Mouse (Mus musculus): ENCODE data around the gene Fmnl2. TPM values are rescaled to one million over a fixed set of nuclear protein-coding genes. Genes with fewer than 3 reads are reported as not detected.

Fmnl2 gene
- total RNA-seq, 1 experiment = 13.6 TPM

GRCm38 (mm10) chr2:53029716-53030431, 172.2 kb downstream of the Fmnl2 start:
- H3K4me1 ChIP-seq (ENCODE audit: control insufficient read depth in 2 of 2, insufficient read depth in 2 of 2, low read length in 2 of 2, poor library complexity in 1 of 2) = peaks cover 0 to 4% of the 10 kb centered on the region in 2 experiments; a peak in 1 of 4 replicates
- H3K4me3 ChIP-seq (ENCODE audit: insufficient read depth in 1 of 2, low read depth in 1 of 2, low read length in 2 of 2, poor library complexity in 1 of 2, severe bottlenecking in 1 of 2) = no peak overlapping the region
- TF ChIP-seq CHD2 (IDR thresholded peaks at IDR 0.05; ENCODE audit: low read depth, low read length) (no peak), MAFK (IDR thresholded peaks at IDR 0.05; ENCODE audit: insufficient read depth, low read depth, low read length) (no peak), ZNF384 (IDR thresholded peaks at IDR 0.05; ENCODE audit: low read depth, low read length) (0 out of 2 replicates have a peak, but pooled peaks have one; percentile 28), ZC3H11A (IDR thresholded peaks at IDR 0.05; ENCODE audit: borderline replicate concordance, low read depth, low read length) (no peak)
- in situ Hi-C loops (cut with MboI; ENCODE audit: low sequenced_read_pairs in 2 of 2, unreplicated experiment in 2 of 2) = no loop called here
- H3K9ac ChIP-seq (ENCODE audit: insufficient read depth, low read depth, low read length, poor library complexity, severe bottlenecking) = no peak overlapping the region
- no peaks in the 10 kb centered on the region for H3K36me3 ChIP-seq (ENCODE audit: control insufficient read depth, insufficient read depth, low read length, poor library complexity, severe bottlenecking)
- 0 out of 2 replicates have a peak overlapping the region, but pooled peaks have one; percentile 53 for H3K27ac ChIP-seq (ENCODE audit: insufficient read depth, low read depth, low read length, poor library complexity, severe bottlenecking)
- no peak for DNase-seq (ENCODE audit: low read depth, low spot score)
- H3K9me3 ChIP-seq (ENCODE audit: control insufficient read depth, insufficient read depth, low read depth, low read length) = no peaks in the 10 kb centered on the region

- in situ Hi-C loops (cut with MboI; ENCODE audit: low sequenced_read_pairs in 2 of 2, unreplicated experiment in 2 of 2) = no loop called here
- no peak for DNase-seq (ENCODE audit: low read depth, low spot score)
- H3K27ac ChIP-seq (ENCODE audit: insufficient read depth, low read depth, low read length, poor library complexity, severe bottlenecking) = no peak overlapping the region
- H3K9me3 ChIP-seq (ENCODE audit: control insufficient read depth, insufficient read depth, low read depth, low read length) = no peaks in the 10 kb centered on the region
- H3K4me1 ChIP-seq (ENCODE audit: control insufficient read depth in 2 of 2, insufficient read depth in 2 of 2, low read length in 2 of 2, poor library complexity in 1 of 2) = peaks cover 0 to 4% of the 10 kb centered on the region in 2 experiments; a peak in 1 of 4 replicates
- H3K4me3 ChIP-seq (ENCODE audit: insufficient read depth in 1 of 2, low read depth in 1 of 2, low read length in 2 of 2, poor library complexity in 1 of 2, severe bottlenecking in 1 of 2) = no peak overlapping the region
- H3K9ac ChIP-seq (ENCODE audit: insufficient read depth, low read depth, low read length, poor library complexity, severe bottlenecking) = no peak overlapping the region
- no peaks in the 10 kb centered on the region for H3K36me3 ChIP-seq (ENCODE audit: control insufficient read depth, insufficient read depth, low read length, poor library complexity, severe bottlenecking)
- no peak for TF ChIP-seq HCFC1 (IDR thresholded peaks at IDR 0.05; ENCODE audit: borderline replicate concordance, insufficient read depth, low read length)
- no peak for TF ChIP-seq ZNF384 (IDR thresholded peaks at IDR 0.05; ENCODE audit: low read depth, low read length)
- no peak for TF ChIP-seq ZC3H11A (IDR thresholded peaks at IDR 0.05; ENCODE audit: borderline replicate concordance, low read depth, low read length)
- no peak for TF ChIP-seq CHD2 (IDR thresholded peaks at IDR 0.05; ENCODE audit: low read depth, low read length)
- TF ChIP-seq MAFK (IDR thresholded peaks at IDR 0.05; ENCODE audit: insufficient read depth, low read depth, low read length) = no peak
These were observed 172.8 kb downstream of the Fmnl2 start for GRCm38 (mm10) chr2:53030432-53030826.

- Histone ChIP-seq H3K9me3 (ENCODE audit: control insufficient read depth, insufficient read depth, low read depth, low read length) (no peaks in the 10 kb centered on the region), H3K4me3 (ENCODE audit: insufficient read depth in 1 of 2, low read depth in 1 of 2, low read length in 2 of 2, poor library complexity in 1 of 2, severe bottlenecking in 1 of 2) (no peak overlapping the region), H3K4me1 (ENCODE audit: control insufficient read depth in 2 of 2, insufficient read depth in 2 of 2, low read length in 2 of 2, poor library complexity in 1 of 2) (no peaks in the 10 kb centered on the region), H3K27ac (ENCODE audit: insufficient read depth, low read depth, low read length, poor library complexity, severe bottlenecking) (no peak overlapping the region), H3K9ac (ENCODE audit: insufficient read depth, low read depth, low read length, poor library complexity, severe bottlenecking) (no peak overlapping the region), H3K36me3 (ENCODE audit: control insufficient read depth, insufficient read depth, low read length, poor library complexity, severe bottlenecking) (no peaks in the 10 kb centered on the region)
- no peak for TF ChIP-seq HCFC1 (IDR thresholded peaks at IDR 0.05; ENCODE audit: borderline replicate concordance, insufficient read depth, low read length)
- in situ Hi-C loops (cut with MboI; ENCODE audit: low sequenced_read_pairs in 2 of 2, unreplicated experiment in 2 of 2) = no loop called here
- no peak for DNase-seq (ENCODE audit: low read depth, low spot score)
These were observed 180.6 kb downstream of the Fmnl2 start for GRCm38 (mm10) chr2:53038253-53038652.

GRCm38 (mm10) chr2:53038737-53039136, 181.1 kb downstream of the Fmnl2 start:
- Histone ChIP-seq H3K27ac (ENCODE audit: insufficient read depth, low read depth, low read length, poor library complexity, severe bottlenecking) (no peak overlapping the region), H3K4me1 (ENCODE audit: control insufficient read depth in 2 of 2, insufficient read depth in 2 of 2, low read length in 2 of 2, poor library complexity in 1 of 2) (no peaks in the 10 kb centered on the region), H3K4me3 (ENCODE audit: insufficient read depth in 1 of 2, low read depth in 1 of 2, low read length in 2 of 2, poor library complexity in 1 of 2, severe bottlenecking in 1 of 2) (no peak overlapping the region), H3K9me3 (ENCODE audit: control insufficient read depth, insufficient read depth, low read depth, low read length) (no peaks in the 10 kb centered on the region), H3K9ac (ENCODE audit: insufficient read depth, low read depth, low read length, poor library complexity, severe bottlenecking) (no peak overlapping the region), H3K36me3 (ENCODE audit: control insufficient read depth, insufficient read depth, low read length, poor library complexity, severe bottlenecking) (no peaks in the 10 kb centered on the region)
- in situ Hi-C loops (cut with MboI; ENCODE audit: low sequenced_read_pairs in 2 of 2, unreplicated experiment in 2 of 2) = no loop called here
- no peak for DNase-seq (ENCODE audit: low read depth, low spot score)
- no peak for TF ChIP-seq HCFC1 (IDR thresholded peaks at IDR 0.05; ENCODE audit: borderline replicate concordance, insufficient read depth, low read length)
- no peak for TF ChIP-seq ZC3H11A (IDR thresholded peaks at IDR 0.05; ENCODE audit: borderline replicate concordance, low read depth, low read length)
- no peak for TF ChIP-seq CHD2 (IDR thresholded peaks at IDR 0.05; ENCODE audit: low read depth, low read length)
- TF ChIP-seq ZNF384 (IDR thresholded peaks at IDR 0.05; ENCODE audit: low read depth, low read length) = no peak
- TF ChIP-seq MAFK (IDR thresholded peaks at IDR 0.05; ENCODE audit: insufficient read depth, low read depth, low read length) = no peak

GRCm38 (mm10) chr2:53047031-53047430, 189.4 kb downstream of the Fmnl2 start:
- Histone ChIP-seq H3K27ac (ENCODE audit: insufficient read depth, low read depth, low read length, poor library complexity, severe bottlenecking) (no peak overlapping the region), H3K4me1 (ENCODE audit: control insufficient read depth in 2 of 2, insufficient read depth in 2 of 2, low read length in 2 of 2, poor library complexity in 1 of 2) (no peaks in the 10 kb centered on the region), H3K9me3 (ENCODE audit: control insufficient read depth, insufficient read depth, low read depth, low read length) (no peaks in the 10 kb centered on the region), H3K4me3 (ENCODE audit: insufficient read depth in 1 of 2, low read depth in 1 of 2, low read length in 2 of 2, poor library complexity in 1 of 2, severe bottlenecking in 1 of 2) (no peak overlapping the region), H3K9ac (ENCODE audit: insufficient read depth, low read depth, low read length, poor library complexity, severe bottlenecking) (no peak overlapping the region), H3K36me3 (ENCODE audit: control insufficient read depth, insufficient read depth, low read length, poor library complexity, severe bottlenecking) (no peaks in the 10 kb centered on the region)
- in situ Hi-C loops (cut with MboI; ENCODE audit: low sequenced_read_pairs in 2 of 2, unreplicated experiment in 2 of 2) = no loop called here
- TF ChIP-seq CHD2 (IDR thresholded peaks at IDR 0.05; ENCODE audit: low read depth, low read length) = no peak
- TF ChIP-seq ZC3H11A (IDR thresholded peaks at IDR 0.05; ENCODE audit: borderline replicate concordance, low read depth, low read length) = no peak
- TF ChIP-seq MAFK (IDR thresholded peaks at IDR 0.05; ENCODE audit: insufficient read depth, low read depth, low read length) = no peak
- no peak for TF ChIP-seq HCFC1 (IDR thresholded peaks at IDR 0.05; ENCODE audit: borderline replicate concordance, insufficient read depth, low read length)
- TF ChIP-seq ZNF384 (IDR thresholded peaks at IDR 0.05; ENCODE audit: low read depth, low read length) = no peak
- DNase-seq (ENCODE audit: low read depth, low spot score) = no peak
